Mouse (Mus musculus) liver, adult 2 months (tissue): ENCODE results near the gene Tll2.

ENCODE experiments used
- CTCF ChIP-seq: fragments of 200-500 bp; IDR thresholded peaks from 2 replicates; pipeline ENCODE4 v1.5.1; 2011; ENCODE audit warnings: low read depth, low read length, control low read depth
- POLR2A ChIP-seq: fragments of 200-500 bp; IDR thresholded peaks from 2 replicates; pipeline ENCODE4 v1.6.1; 2011; ENCODE audit warnings: low read length, control low read depth; ENCODE audit not compliant: insufficient read depth; ENCODE audit errors: extremely low read depth

DNA sequence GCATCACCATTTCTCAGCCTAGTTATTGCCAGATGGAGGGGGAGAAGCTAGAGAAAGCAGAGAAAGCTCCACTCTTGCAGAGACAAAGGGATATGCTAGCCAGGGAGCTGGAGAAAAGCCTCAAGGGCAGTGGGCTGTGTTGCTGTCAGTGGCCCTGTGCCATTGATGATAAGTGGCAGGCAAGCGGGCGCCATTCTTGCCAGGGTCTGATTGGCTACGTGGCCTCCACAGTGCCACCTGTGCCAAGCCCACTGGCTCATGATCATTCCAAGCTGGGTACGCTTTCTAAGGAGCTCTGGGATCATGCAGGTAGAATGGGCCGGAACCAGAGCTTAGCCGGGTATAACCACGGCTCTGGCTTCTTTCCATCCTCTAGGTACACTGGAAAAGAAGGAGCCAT is 105.8 kb downstream of the Tll2 start:
- TF ChIP-seq CTCF (no peak), POLR2A (no peak)
